Mouse (Mus musculus): ENCODE data around the gene Kirrel3.

Gene Kirrel3

GRCm38 (mm10) chr9:34758925-34759324 is 273.2 kb downstream of the Kirrel3 start:
- no peak for DNase-seq

- no peak for DNase-seq
Observed at GRCm38 (mm10) chr9:34760521-34760920, 274.8 kb downstream of the Kirrel3 start.

- DNase-seq, result no peak
Observed at GRCm38 (mm10) chr9:34766792-34767623, 281.3 kb downstream of the Kirrel3 start.

- DNase-seq, result no peak
Observed at GRCm38 (mm10) chr9:34768961-34769360, 283.3 kb downstream of the Kirrel3 start.

GRCm38 (mm10) chr9:34770951-34771350 is 285.3 kb downstream of the Kirrel3 start:
- DNase-seq, result no peak

GRCm38 (mm10) chr9:34771401-34771800 is 285.7 kb downstream of the Kirrel3 start:
- DNase-seq, result no peak

GRCm38 (mm10) chr9:34772022-34772437 is 286.3 kb downstream of the Kirrel3 start:
- DNase-seq, result no peak

GRCm38 (mm10) chr9:34781356-34781755 is 295.7 kb downstream of the Kirrel3 start:
- no peak for DNase-seq

GRCm38 (mm10) chr9:34787915-34788314 is 302.2 kb downstream of the Kirrel3 start:
- no peak for DNase-seq

GRCm38 (mm10) chr9:34795226-34795625 is 309.5 kb downstream of the Kirrel3 start:
- no peak for DNase-seq

GRCm38 (mm10) chr9:34797688-34798339 is 312.1 kb downstream of the Kirrel3 start:
- no peak for DNase-seq

- no peak for DNase-seq
Observed at GRCm38 (mm10) chr9:34801662-34802061, 316.0 kb downstream of the Kirrel3 start.

GRCm38 (mm10) chr9:34806854-34807253 is 321.2 kb downstream of the Kirrel3 start:
- no peak for DNase-seq

GRCm38 (mm10) chr9:34809993-34810513 is 324.4 kb downstream of the Kirrel3 start:
- DNase-seq, result no peak

- DNase-seq, result no peak
Observed at GRCm38 (mm10) chr9:34818325-34818976, 332.8 kb downstream of the Kirrel3 start.

GRCm38 (mm10) chr9:34824358-34825088 is 338.8 kb downstream of the Kirrel3 start:
- DNase-seq, result no peak

- no peak for DNase-seq
Observed at GRCm38 (mm10) chr9:34825089-34825400, 339.4 kb downstream of the Kirrel3 start.

- no peak for DNase-seq
Observed at GRCm38 (mm10) chr9:34825402-34826008, 339.8 kb downstream of the Kirrel3 start.

GRCm38 (mm10) chr9:34830696-34831095 is 345.0 kb downstream of the Kirrel3 start:
- no peak for DNase-seq

GRCm38 (mm10) chr9:34836801-34837200 is 351.1 kb downstream of the Kirrel3 start:
- DNase-seq, result no peak

GRCm38 (mm10) chr9:34837700-34838462 is 352.2 kb downstream of the Kirrel3 start:
- DNase-seq, result no peak

Data from thymus, postnatal 14 days (tissue).